Mouse (Mus musculus) liver, embryonic 14.5 days (tissue): Measurements from ENCODE around the gene Sc5d. TPM values are rescaled to one million over a fixed set of nuclear protein-coding genes. Genes with fewer than 3 reads are reported as not detected.

Experiments
- ATAC-seq: fragments of 200-750 bp; cut with Nextera tagmentation; 2 replicates; pipeline ENCODE4 v1.8.0; 2017; ENCODE audit warnings: moderate number of reproducible peaks, mild to moderate bottlenecking, moderate library complexity; ENCODE audit not compliant: insufficient read depth
- DNase-seq, 3 experiments: peaks; one replicate each; pipeline ENCODE4 v3.0.0-alpha.2; 2012 to 2013; ENCODE audit warnings: low read depth in 3 of 3, low spot score in 3 of 3
- H3K27ac ChIP-seq: fragments of 300-500 bp; sonication (generic); 2 replicates; pipeline ENCODE4 v1.5.1; 2014; ENCODE audit warnings: moderate library complexity, mild to moderate bottlenecking, control low read depth, inconsistent platforms
- H3K27me3 ChIP-seq: fragments of 300-500 bp; sonication (generic); 2 replicates; pipeline ENCODE4 v1.6.1; 2014; ENCODE audit warnings: mild to moderate bottlenecking, low read length, moderate library complexity; ENCODE audit not compliant: control insufficient read depth, insufficient read depth
- H3K36me3 ChIP-seq: fragments of 300-500 bp; sonication (generic); replicated peaks from 2 replicates; pipeline ENCODE4 v1.6.1; 2014; ENCODE audit warnings: low read depth; ENCODE audit not compliant: control insufficient read depth, insufficient read depth
- H3K4me1 ChIP-seq, 2 experiments: fragments of 200-500 bp in 1 of 2; fragments of 300-500 bp in 1 of 2; sonication (generic) in 1 of 2; replicated peaks; 2 replicates each; pipeline ENCODE4 v1.6.1; 2012 to 2014; ENCODE audit warnings: antibody characterized with exemption in 1 of 2, inconsistent platforms in 1 of 2, low read length in 1 of 2; ENCODE audit not compliant: control insufficient read depth in 2 of 2, insufficient read depth in 2 of 2
- H3K4me2 ChIP-seq: fragments of 300-500 bp; sonication (generic); 2 replicates; pipeline ENCODE4 v1.6.1; 2014; ENCODE audit warnings: low read depth, mild to moderate bottlenecking, control low read depth, moderate library complexity
- H3K4me3 ChIP-seq, 2 experiments: fragments of 200-500 bp in 1 of 2; fragments of 300-500 bp in 1 of 2; sonication (generic) in 1 of 2; 2 replicates each; pipeline ENCODE4 v1.5.1; 2012 to 2014; ENCODE audit warnings: low read depth in 2 of 2, low read length in 2 of 2, mild to moderate bottlenecking in 2 of 2, control low read depth in 1 of 2, inconsistent platforms in 1 of 2, moderate library complexity in 1 of 2; ENCODE audit not compliant: insufficient read depth in 1 of 2
- H3K9ac ChIP-seq: fragments of 300-500 bp; sonication (generic); replicated peaks from 2 replicates; pipeline ENCODE4 v1.6.1; 2014; ENCODE audit warnings: mild to moderate bottlenecking, control low read depth, moderate library complexity
- H3K9me3 ChIP-seq: fragments of 300-500 bp; sonication (generic); 2 replicates; pipeline ENCODE4 v1.6.1; 2016; ENCODE audit warnings: low read length, mixed read lengths; ENCODE audit not compliant: control insufficient read depth
- CTCF ChIP-seq: IDR thresholded peaks from 2 replicates; pipeline ENCODE4 v1.5.1; 2016; ENCODE audit warnings: antibody characterized with exemption, low read depth, control low read depth
- EP300 ChIP-seq: IDR thresholded peaks from 2 replicates; pipeline ENCODE4 v1.6.1; 2016; ENCODE audit warnings: antibody characterized with exemption, low read depth
- WGBS: fragments of 180-500 bp; shearing (Covaris S2); extraction: QIAGEN DNeasy Blood & Tissue Kit; methylation state at CpG from one replicate; pipeline ENCODE4 v1.1.7; 2014; ENCODE audit not compliant: insufficient replicate concordance; 5-methylcytosine and 5-hydroxymethylcytosine counted together
- polyA plus RNA-seq, 2 experiments: library from polyadenylated mRNA; depleted of rRNA in 1 of 2; stranded (reverse) in 1 of 2; unstranded in 1 of 2; fragments of >200 nt; fragmentation: Nextera tagmentation in 1 of 2; extraction: Ambion mirVana in 1 of 2; gene quantifications; 2 replicates each; pipeline versions ENCODE4 v1.2.1 to v1.2.3; 2012 to 2014

Gene Sc5d
- polyA plus RNA-seq, 2 experiments: 39.2 to 59.2 TPM

GRCm38 (mm10) chr9:42244173-42244572 is 19.9 kb downstream of the Sc5d start:
- Histone ChIP-seq H3K9me3 (no peaks in the 10 kb centered on the region), H3K4me3 (no peak overlapping the region), H3K4me1 (no peaks in the 10 kb centered on the region), H3K4me2 (no peak overlapping the region), H3K27ac (no peak overlapping the region), H3K36me3 (no peaks in the 10 kb centered on the region), H3K27me3 (no peaks in the 10 kb centered on the region), H3K9ac (no peak overlapping the region)
- 53% methylated on average over 5 of the region's 5 CpGs for WGBS
- TF ChIP-seq CTCF: no peak
- TF ChIP-seq EP300: no peak
- ATAC-seq: no peak
- no peak for DNase-seq

DNA sequence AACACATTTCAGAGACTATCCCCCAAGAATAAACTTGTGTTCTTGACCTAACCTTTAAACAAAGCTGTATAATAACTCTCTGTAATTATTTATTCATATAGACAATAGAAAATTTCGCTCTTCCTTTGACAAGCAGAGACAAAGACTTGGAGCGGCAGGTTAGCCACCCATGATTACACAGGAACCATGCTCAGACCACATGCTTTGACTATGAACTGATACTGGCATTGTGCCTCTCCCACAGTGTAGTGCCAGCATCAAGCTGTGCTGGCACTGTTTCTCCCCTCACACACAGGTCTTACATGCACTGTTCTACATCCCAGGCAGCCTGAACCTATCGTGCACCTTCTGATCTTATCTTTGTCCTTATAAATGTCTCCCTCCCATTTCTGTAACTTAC is 23.0 kb downstream of the Sc5d start:
- ATAC-seq (no peak), DNase-seq (no peak)
- whole genome bisulfite sequencing: 70% methylated on average over 3 of the region's 3 CpGs
- H3K9me3 ChIP-seq: no peaks in the 10 kb centered on the region
- no peak overlapping the region for H3K4me3 ChIP-seq
- H3K4me1 ChIP-seq: no peaks in the 10 kb centered on the region
- no peak overlapping the region for H3K27ac ChIP-seq
- H3K9ac ChIP-seq: no peak overlapping the region
- H3K27me3 ChIP-seq: no peaks in the 10 kb centered on the region
- H3K4me2 ChIP-seq: no peak overlapping the region
- no peaks in the 10 kb centered on the region for H3K36me3 ChIP-seq
- TF ChIP-seq CTCF (no peak), EP300 (no peak)

- TF ChIP-seq EP300 (no peak), CTCF (peak; percentile 48)
- H3K9me3 ChIP-seq: no peaks in the 10 kb centered on the region
- H3K36me3 ChIP-seq: no peaks in the 10 kb centered on the region
- no peak overlapping the region for H3K9ac ChIP-seq
- ATAC-seq (no peak), DNase-seq (no peak)
- H3K4me2 ChIP-seq: no peak overlapping the region
- H3K27me3 ChIP-seq: no peaks in the 10 kb centered on the region
- 26% methylated on average over 11 of the region's 11 CpGs for WGBS
- H3K27ac ChIP-seq: no peak overlapping the region
- H3K4me3 ChIP-seq: no peak overlapping the region
- H3K4me1 ChIP-seq: no peaks in the 10 kb centered on the region
These were observed 23.5 kb downstream of the Sc5d start for GRCm38 (mm10) chr9:42240583-42240992.

DNA sequence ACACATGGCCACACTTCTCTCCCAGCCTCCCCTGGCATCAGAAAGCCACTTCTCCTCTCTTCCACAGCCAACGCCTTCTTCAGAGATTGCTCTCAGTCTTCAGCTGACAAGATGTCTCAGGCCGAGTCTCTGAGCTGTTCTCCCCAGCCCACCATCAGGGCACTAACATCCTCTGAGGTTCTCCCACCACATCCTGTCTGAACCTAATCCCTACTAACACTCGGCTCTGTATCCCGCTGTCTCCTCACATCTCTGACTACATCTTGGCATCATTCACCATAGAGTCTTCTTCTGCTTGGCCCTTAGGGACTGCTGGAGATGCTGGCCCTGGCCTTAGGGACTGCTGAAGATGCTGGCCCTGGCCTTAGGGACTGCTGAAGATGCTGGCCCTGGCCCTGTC is 25.2 kb downstream of the Sc5d start:
- 27% methylated on average over 4 of the region's 4 CpGs for whole genome bisulfite sequencing
- Histone ChIP-seq H3K27me3 (no peaks in the 10 kb centered on the region), H3K4me1 (no peaks in the 10 kb centered on the region), H3K4me2 (no peak overlapping the region), H3K36me3 (no peaks in the 10 kb centered on the region), H3K27ac (no peak overlapping the region), H3K9ac (no peak overlapping the region), H3K9me3 (no peaks in the 10 kb centered on the region), H3K4me3 (no peak overlapping the region)
- TF ChIP-seq CTCF: no peak
- no peak for TF ChIP-seq EP300
- ATAC-seq: no peak
- DNase-seq: no peak

DNA sequence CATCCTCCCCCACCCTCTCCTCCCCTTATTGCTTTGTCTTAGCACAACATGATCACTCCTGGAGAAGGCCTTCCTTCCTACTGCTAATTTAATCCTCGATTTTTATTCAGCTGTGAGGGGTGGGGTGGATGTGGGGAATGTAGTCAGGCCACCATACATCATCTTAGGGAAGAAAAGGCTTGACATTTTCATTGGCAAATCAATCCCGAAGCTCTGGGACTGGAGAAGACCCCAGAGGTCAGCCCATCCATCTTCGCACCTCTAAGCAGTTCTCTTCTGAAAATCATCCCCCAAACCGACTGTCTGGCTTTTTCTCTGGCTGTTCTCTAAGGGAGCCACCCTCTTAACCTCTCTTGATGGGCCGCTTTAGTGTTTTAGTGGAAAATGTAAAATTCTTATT is 32.9 kb downstream of the Sc5d start:
- Histone ChIP-seq H3K27ac (no peak overlapping the region), H3K4me3 (no peak overlapping the region), H3K9me3 (no peaks in the 10 kb centered on the region), H3K4me2 (no peak overlapping the region), H3K9ac (no peak overlapping the region), H3K4me1 (no peaks in the 10 kb centered on the region), H3K27me3 (no peaks in the 10 kb centered on the region), H3K36me3 (no peaks in the 10 kb centered on the region)
- WGBS: 49% methylated on average over 5 of the region's 5 CpGs
- no peak for TF ChIP-seq EP300
- TF ChIP-seq CTCF: no peak
- ATAC-seq (no peak), DNase-seq (no peak)

DNA sequence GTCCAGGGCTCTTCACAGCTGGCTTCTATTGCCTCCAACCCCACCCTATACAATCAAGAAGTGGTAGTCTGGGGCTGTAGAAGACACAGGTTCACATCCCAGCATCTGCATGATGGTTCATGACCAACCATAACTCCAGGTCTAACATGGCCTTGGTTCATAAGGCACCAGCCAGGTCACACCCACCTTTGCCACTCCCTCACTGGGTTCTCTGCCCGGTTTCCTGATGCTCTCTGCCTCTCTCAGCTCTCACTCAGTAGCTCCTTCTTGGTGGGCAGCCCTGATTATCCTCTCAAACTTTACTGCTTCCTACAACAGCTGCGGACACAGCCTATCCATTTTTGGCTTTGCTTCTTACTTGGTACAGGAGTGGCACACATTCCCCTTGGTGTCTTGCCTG is 33.7 kb downstream of the Sc5d start:
- no peaks in the 10 kb centered on the region for H3K36me3 ChIP-seq
- no peaks in the 10 kb centered on the region for H3K27me3 ChIP-seq
- no peak for ATAC-seq
- no peak overlapping the region for H3K4me3 ChIP-seq
- no peak overlapping the region for H3K9ac ChIP-seq
- no peaks in the 10 kb centered on the region for H3K4me1 ChIP-seq
- WGBS: 59% methylated on average over 2 of the region's 2 CpGs
- no peak overlapping the region for H3K27ac ChIP-seq
- no peak for DNase-seq
- TF ChIP-seq EP300 (no peak), CTCF (no peak)
- H3K4me2 ChIP-seq: no peak overlapping the region
- no peaks in the 10 kb centered on the region for H3K9me3 ChIP-seq
